Mouse (Mus musculus) kidney, adult 18-20 months (tissue): ENCODE data around the gene Pgam5.

Experiments used
- DNase-seq: peaks from one replicate; pipeline ENCODE4 v3.0.0; 2021

Pgam5 gene

DNA sequence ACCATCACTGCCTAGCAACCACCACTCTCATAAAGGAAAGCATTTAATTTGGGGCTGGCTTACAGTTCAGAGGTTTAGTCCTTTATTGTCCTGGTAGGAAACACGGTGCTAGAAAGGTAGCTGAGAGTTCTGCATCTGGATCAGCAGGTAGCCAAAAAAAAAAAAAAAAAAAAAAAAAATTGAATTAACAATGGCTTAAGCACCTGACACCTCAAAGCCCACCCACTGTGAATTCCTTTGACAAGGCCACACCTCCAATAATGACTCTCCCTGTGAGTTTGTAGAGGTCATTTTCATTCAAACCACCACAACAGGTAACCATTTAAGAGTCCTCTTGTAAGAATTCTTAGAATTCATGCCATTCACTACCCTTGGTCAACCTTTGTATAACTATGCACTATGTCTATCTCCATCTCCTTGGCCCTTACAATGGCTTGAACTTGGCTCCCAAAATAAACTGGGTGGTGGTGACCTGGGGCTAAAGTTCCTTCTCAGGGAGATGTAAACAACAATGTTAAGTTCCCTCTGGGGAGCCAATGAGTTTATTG lies 42.3 kb downstream of the Pgam5 start:
- no peak for DNase-seq

DNA sequence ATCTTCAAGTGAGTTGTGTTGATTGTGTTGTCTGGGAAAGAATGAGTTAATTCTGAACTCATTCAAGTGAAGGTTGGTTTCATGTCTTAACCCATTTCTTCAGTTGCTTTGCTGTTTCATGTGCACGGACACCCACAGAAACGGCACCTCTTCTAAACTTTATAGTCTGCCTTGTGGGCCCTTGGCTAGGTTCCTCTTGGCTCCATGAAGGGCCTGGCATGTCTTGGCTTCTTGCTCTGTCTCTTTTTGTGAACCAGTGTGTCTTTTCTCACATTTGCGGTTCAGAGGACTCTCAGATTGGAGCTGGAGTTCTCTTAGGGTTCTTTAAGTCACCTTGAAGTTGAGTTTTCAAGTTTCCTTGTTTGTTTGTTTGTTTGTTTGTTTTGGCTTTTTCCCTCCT lies 44.7 kb downstream of the Pgam5 start:
- no peak for DNase-seq

DNA sequence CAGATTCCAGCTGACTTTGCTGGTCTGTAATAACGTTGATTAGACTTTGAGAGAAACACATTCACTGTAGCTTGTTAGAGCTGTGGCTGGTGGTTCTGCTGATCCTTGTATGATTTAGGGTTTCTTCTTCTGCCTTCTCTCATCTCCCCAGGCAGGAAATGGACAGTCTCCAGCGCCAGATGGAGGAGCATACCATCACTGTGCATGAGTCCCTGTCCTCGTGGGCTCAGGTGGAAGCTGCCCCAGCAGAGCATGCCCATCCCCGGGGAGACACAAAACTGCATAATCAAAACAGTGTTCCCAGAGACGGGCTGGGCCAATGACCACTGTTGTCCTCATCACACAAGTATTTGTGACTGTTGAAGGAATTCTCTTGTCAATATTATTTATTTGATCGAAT lies 47.0 kb downstream of the Pgam5 start:
- DNase-seq = no peak

DNA sequence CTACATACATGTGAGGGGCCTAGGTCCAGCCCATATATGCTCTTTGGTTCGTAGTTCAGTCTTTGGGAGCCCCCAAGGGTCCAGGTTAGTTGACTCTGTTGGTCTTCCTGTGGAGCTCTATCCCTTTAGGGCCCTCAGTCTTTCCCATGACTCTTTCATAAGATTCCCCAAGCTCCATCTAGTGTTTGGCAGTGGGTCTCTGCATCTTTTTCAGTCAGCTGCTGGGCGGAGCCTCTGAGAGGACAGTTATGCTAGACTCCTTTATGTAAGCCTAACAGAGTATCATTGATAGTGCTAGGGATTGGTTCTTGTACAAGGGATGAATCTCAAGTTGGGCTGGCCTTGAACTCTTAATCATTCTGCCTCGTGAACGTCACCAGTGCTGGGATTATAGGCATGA lies 49.4 kb downstream of the Pgam5 start:
- DNase-seq = no peak

DNA sequence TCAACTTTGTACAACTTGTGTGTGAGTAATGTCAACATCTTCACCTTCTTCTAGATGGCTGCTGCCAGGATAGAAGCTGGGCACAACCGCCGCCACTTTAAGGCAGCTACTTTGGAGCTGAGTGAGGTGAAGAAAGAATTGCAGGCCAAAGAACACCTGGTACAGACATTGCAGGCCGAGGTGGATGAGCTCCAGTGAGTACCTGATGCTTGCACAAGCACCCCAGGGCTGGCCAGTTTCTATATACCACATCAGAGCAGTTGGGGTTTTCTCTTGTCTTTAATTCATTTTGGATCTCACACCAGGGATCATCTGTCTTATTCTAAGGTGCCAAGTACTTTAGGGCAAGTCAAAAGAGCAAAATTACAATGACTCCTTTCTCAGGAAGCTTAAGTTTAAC lies 52.9 kb downstream of the Pgam5 start:
- DNase-seq = no peak

DNA sequence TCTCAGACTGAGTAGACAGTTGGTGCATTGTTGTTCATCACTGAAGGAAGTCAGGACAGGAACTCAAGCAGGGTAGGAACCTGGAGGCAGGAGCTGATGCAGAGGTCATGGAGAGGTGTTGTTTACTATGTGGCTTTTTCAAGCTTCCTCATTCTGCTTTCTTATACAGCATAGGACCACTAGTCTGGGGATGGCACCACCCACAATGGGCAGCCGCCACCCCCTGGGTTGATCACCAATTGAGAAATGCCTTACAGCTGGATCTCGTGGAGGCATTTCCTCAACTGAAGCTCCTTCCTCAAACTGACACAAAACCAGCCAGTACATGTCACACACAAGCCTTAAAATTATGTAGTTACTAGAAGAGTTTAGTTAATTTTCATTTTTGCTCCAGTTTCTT lies 58.4 kb downstream of the Pgam5 start:
- no peak for DNase-seq
